ENCODE assay signal across 8 mouse cellular contexts in genomic region chr2:129198436-129199327, GRCm38 (mm10). TPM values are rescaled to one million over a fixed set of nuclear protein-coding genes. Genes with fewer than 3 reads are reported as not detected.
A peak's percentile ranks its signal among the peaks of the same experiment; 100 is the strongest.
DNase-seq lines count a peak whose midpoint lies in the region; ATAC-seq and TF ChIP-seq lines count a peak whose summit lies in the region.

Slc20a1 (plus strand) TSS chr2:129198764.

- peak within 1 kb of the TSS; percentile 91 for H3K4me3 ChIP-seq in G1E (ENCODE audit: low read depth, low read length)
- H3K4me3 ChIP-seq in forebrain, postnatal 0 days (ENCODE audit: low read depth, low read length), result peak within 1 kb of the TSS; percentile 78
- peak within 1 kb of the TSS; percentile 97 for H3K4me3 ChIP-seq in lung, embryonic 15.5 days

- TF ChIP-seq CTCF in G1E (IDR thresholded peaks at IDR 0.05; ENCODE audit: low read depth, low read length), result no peak
- no peak for TF ChIP-seq CTCF in forebrain, postnatal 0 days (IDR thresholded peaks at IDR 0.05; ENCODE audit: low read depth)

- 3% methylated on average over 93 of the region's 96 CpGs for WGBS in forebrain, postnatal 0 days
- under 1% methylated on average over 90 of the region's 96 CpGs for WGBS in lung, embryonic 15.5 days

- peaks cover 50% of the 10 kb centered on the region for H3K4me1 ChIP-seq in G1E (ENCODE audit: insufficient read depth, low read depth, low read length)
- H3K4me1 ChIP-seq in forebrain, postnatal 0 days (ENCODE audit: insufficient read depth), result peaks cover 18% of the 10 kb centered on the region
- peaks cover 19% of the 10 kb centered on the region for H3K4me1 ChIP-seq in lung, embryonic 15.5 days

- H3K9me3 ChIP-seq in G1E (replicated peaks), result no peaks in the 10 kb centered on the region
- H3K9me3 ChIP-seq in forebrain, postnatal 0 days (ENCODE audit: low read length), result no peaks in the 10 kb centered on the region
- no peaks in the 10 kb centered on the region for H3K9me3 ChIP-seq in lung, embryonic 15.5 days

- H3K36me3 ChIP-seq in G1E (replicated peaks), result peaks cover 41% of the 10 kb centered on the region
- peaks cover 8% of the 10 kb centered on the region for H3K36me3 ChIP-seq in forebrain, postnatal 0 days (ENCODE audit: insufficient read depth)
- H3K36me3 ChIP-seq in lung, embryonic 15.5 days, result peaks cover 12% of the 10 kb centered on the region

- H3K4me2 ChIP-seq in forebrain, postnatal 0 days (ENCODE audit: low read depth), result peak within 1 kb of the TSS; percentile 91
- H3K4me2 ChIP-seq in lung, embryonic 15.5 days, result peak within 1 kb of the TSS; percentile 96

- no peaks in the 10 kb centered on the region for H3K27me3 ChIP-seq in G1E (ENCODE audit: insufficient read depth, low read length)
- no peaks in the 10 kb centered on the region for H3K27me3 ChIP-seq in forebrain, postnatal 0 days (ENCODE audit: insufficient read depth, low read length)
- H3K27me3 ChIP-seq in lung, embryonic 15.5 days, result no peaks in the 10 kb centered on the region

- H3K27ac ChIP-seq in forebrain, postnatal 0 days (ENCODE audit: low read depth, low read length), result peak within 1 kb of the TSS; percentile 94
- peak within 1 kb of the TSS; percentile 84 for H3K27ac ChIP-seq in lung, embryonic 15.5 days

- peak; percentile 92 for ATAC-seq in G1E (ENCODE audit: extremely low read depth, insufficient number of reproducible peaks, low FRiP score, poor library complexity, severe bottlenecking)
- ATAC-seq in forebrain, postnatal 0 days, result peak; percentile 97
- peak; percentile 100 for ATAC-seq in lung, embryonic 15.5 days (ENCODE audit: borderline replicate concordance, extremely low read depth, low FRiP score, low TSS enrichment)

- peak; percentile 97 for DNase-seq in G1E (ENCODE audit: low spot score)
- DNase-seq in cerebellum, adult 18-20 months, result peak; percentile 100
- DNase-seq in forebrain, postnatal 0 days, result peak; percentile 99
- DNase-seq in heart, postnatal 4 days, result peak; percentile 100
- peak; percentile 97 to 99 for DNase-seq in layer of hippocampus, adult 8-10 months (ENCODE audit: low spot score in 2 of 2)
- DNase-seq in ovary, adult 18-20 months (ENCODE audit: low spot score), result peak; percentile 98
- DNase-seq in thymus, postnatal 0 days (ENCODE audit: low spot score), result peak; percentile 97

- H3K9ac ChIP-seq in forebrain, postnatal 0 days, result peak within 1 kb of the TSS; percentile 89
- peak within 1 kb of the TSS; percentile 97 for H3K9ac ChIP-seq in lung, embryonic 15.5 days

RNA-seq across cellular contexts. Expression of gene Slc20a1, which starts in this region (rescaled TPM):
- 38.5 and 47.7 TPM in 2 replicates for total RNA-seq in G1E (2014; fragmentation: Nextera tagmentation)
- 71.8 and 88.4 TPM in 2 replicates for total RNA-seq in G1E (2017)
- 27.8 and 31.6 TPM in 2 replicates for polyA plus RNA-seq in G1E (2012)
- 68.7 and 73.5 TPM in 2 replicates for total RNA-seq in forebrain, postnatal 0 days (2014; rRNA removed)
- 27.4 and 36.5 TPM in 2 replicates for polyA plus RNA-seq in forebrain, postnatal 0 days (2015; fragmentation: Nextera tagmentation; extraction: Ambion mirVana)
- total RNA-seq in heart, postnatal 4 days (2021), result 10 to 100 TPM; 31.3 to 34.4 TPM
- total RNA-seq in layer of hippocampus, adult 8-10 months (2022), result 100 to 1,000 TPM; 143 to 159 (median 145) TPM
- polyA plus RNA-seq in lung, embryonic 15.5 days (2015; fragmentation: Nextera tagmentation; extraction: Ambion mirVana), result 24.5 and 27.2 TPM in 2 replicates
- 33.3 and 42.5 TPM in 2 replicates for polyA plus RNA-seq in thymus, postnatal 0 days (2015; fragmentation: Nextera tagmentation; extraction: Ambion mirVana)

Comparison
In these comparisons a context has a peak if more than half of its experiments do, and no peak if none do; other contexts are left out.
1. Peak in every context shown above with its lines: DNase-seq, ATAC-seq, H3K4me3 ChIP-seq and H3K27ac ChIP-seq.